Mouse (Mus musculus) embryo, embryonic 11 days (tissue): ENCODE measurements around the gene Olfr156.
"Not testable (repeated sequence)": the region's sequence is repeated elsewhere in the genome, so short reads cannot be mapped to it uniquely, and the experiment has no call there.

Source experiments
- DNase-seq: peaks from one replicate; pipeline ENCODE4 v3.0.0-alpha.2; 2015

Olfr156 gene

GRCm38 (mm10) chr4:43823845-43824337 is at the start of gene Olfr156:
Gene Olfr156, minus strand, starts transcription at chr4:43823895.
- peak; percentile 79 for DNase-seq

- no peak for DNase-seq
These were observed 46.1 kb upstream of the Olfr156 start for GRCm38 (mm10) chr4:43869821-43870220.

GRCm38 (mm10) chr4:43863298-43863697 is 39.6 kb upstream of the Olfr156 start:
- DNase-seq = no peak

GRCm38 (mm10) chr4:43860744-43861519 is 37.2 kb upstream of the Olfr156 start:
- peak; percentile 82 for DNase-seq

- no peak for DNase-seq
These were observed 36.2 kb upstream of the Olfr156 start for GRCm38 (mm10) chr4:43859886-43860285.

- no peak for DNase-seq
These were observed 30.4 kb upstream of the Olfr156 start for GRCm38 (mm10) chr4:43854101-43854500.

GRCm38 (mm10) chr4:43851265-43851664 is 27.6 kb upstream of the Olfr156 start, which contains the start of gene Olfr155:
Gene Olfr155, plus strand, starts transcription at chr4:43851565.
- no peak for DNase-seq

GRCm38 (mm10) chr4:43840101-43840500 is 16.4 kb upstream of the Olfr156 start, which contains the start of gene Olfr157:
Gene Olfr157, minus strand, starts transcription at chr4:43840201.
- DNase-seq = no peak

GRCm38 (mm10) chr4:43838326-43838725 is 14.6 kb upstream of the Olfr156 start:
- no peak for DNase-seq

- no peak for DNase-seq
These were observed 11.1 kb upstream of the Olfr156 start for GRCm38 (mm10) chr4:43834749-43835148.

- no peak for DNase-seq
These were observed 10.1 kb upstream of the Olfr156 start for GRCm38 (mm10) chr4:43833752-43834151.

- no peak for DNase-seq
These were observed 8.3 kb upstream of the Olfr156 start for GRCm38 (mm10) chr4:43832031-43832430.

- no peak for DNase-seq
These were observed 5.1 kb upstream of the Olfr156 start for GRCm38 (mm10) chr4:43828806-43829205.

- DNase-seq = no peak
These were observed 672 bp downstream of the Olfr156 start for GRCm38 (mm10) chr4:43822896-43823550.

GRCm38 (mm10) chr4:43798936-43799335 is 24.8 kb downstream of the Olfr156 start:
- no peak for DNase-seq

- DNase-seq = not testable (repeated sequence)
These were observed 27.9 kb downstream of the Olfr156 start for GRCm38 (mm10) chr4:43795844-43796243.

- DNase-seq = no peak
These were observed 28.4 kb downstream of the Olfr156 start for GRCm38 (mm10) chr4:43795296-43795695.

GRCm38 (mm10) chr4:43772304-43772703 is 51.4 kb downstream of the Olfr156 start:
- DNase-seq = no peak

GRCm38 (mm10) chr4:43771626-43772025 is 52.1 kb downstream of the Olfr156 start:
- no peak for DNase-seq

- no peak for DNase-seq
These were observed 52.8 kb downstream of the Olfr156 start, which contains the start of gene Olfr159 for GRCm38 (mm10) chr4:43770909-43771308. Gene Olfr159, minus strand, starts transcription at chr4:43771009.
